Mouse (Mus musculus): ENCODE measurements around the gene Tti1.
"Not testable (repeated sequence)": the region's sequence is repeated elsewhere in the genome, so short reads cannot be mapped to it uniquely, and the experiment has no call there.

The Tti1 gene

DNA sequence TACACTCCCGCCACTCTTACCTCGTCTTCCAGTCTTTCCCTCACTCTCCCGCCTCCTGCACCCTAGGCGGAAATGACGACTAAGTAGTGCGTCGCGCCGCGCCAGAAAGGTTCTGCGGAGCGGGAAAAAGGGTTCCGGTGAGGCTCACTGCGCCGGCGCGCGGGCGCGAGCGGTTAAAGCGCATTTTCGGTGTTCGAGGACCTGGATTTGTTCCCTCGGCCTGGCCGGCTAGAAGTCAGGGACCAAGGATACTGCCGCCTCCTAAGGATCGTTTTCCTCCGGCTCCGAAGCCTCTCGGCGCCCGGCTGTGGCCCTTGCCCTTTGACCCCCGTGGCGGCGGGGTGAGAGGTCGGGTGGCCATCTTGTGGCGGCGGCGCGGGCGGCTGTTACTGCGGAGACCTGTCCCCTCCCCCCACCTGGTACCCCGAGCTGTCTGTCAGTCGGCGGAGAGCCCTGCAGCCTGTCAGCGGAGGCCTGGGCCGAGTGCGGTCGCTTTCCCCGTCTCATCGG, at the start of gene Tti1, which contains the start of gene Rprd1b:
Gene Tti1, minus strand, starts transcription at position 80 of the 510 bp plus-strand sequence.
Gene Rprd1b, plus strand, starts transcription at position 144 of the 510 bp plus-strand sequence.
- peak; percentile 92 for DNase-seq

GRCm38 (mm10) chr2:158077981-158078380, 49.7 kb upstream of the Tti1 start:
- no peak for DNase-seq

GRCm38 (mm10) chr2:158076690-158077089, 48.5 kb upstream of the Tti1 start:
- DNase-seq = no peak

DNA sequence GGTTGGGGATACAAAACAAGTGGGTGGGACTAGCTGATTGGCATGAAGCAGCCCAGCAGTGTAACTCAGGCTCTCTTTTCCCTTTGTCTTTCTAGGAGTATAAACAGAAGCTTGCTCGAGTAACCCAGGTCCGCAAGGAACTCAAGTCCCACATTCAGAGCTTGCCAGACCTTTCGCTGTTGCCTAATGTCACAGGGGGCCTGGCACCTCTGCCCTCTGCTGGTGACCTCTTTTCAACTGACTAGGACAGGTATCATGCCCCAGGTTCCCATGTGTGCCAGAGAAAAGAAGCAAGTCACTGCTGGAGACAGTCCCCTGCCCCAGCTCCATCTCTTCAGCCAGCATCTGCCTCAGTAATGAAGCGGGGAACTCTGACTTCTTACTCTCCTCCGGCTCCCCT, 46.6 kb upstream of the Tti1 start:
- no peak for DNase-seq

DNA sequence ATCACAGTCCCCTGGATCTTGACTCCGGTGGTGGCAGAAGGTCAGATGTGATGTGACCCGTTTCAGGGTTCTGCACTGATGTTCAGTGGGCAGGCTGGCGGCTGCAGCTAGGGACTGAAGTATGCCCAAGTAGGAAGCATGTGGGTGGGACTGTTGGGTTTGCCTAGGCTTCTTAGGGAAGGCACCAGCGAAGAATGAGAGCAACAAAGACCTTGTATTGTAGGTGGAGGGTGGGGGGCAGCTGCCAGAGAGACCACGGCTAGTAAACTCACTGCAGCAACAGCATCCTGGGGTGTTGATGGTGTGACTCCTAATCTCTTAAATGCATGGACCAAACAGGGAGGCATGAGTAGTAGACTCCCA, 43.4 kb upstream of the Tti1 start:
- DNase-seq = no peak

- DNase-seq = no peak
Measured at GRCm38 (mm10) chr2:158070885-158071632, 42.8 kb upstream of the Tti1 start.

GRCm38 (mm10) chr2:158068444-158068971, 40.3 kb upstream of the Tti1 start:
- no peak for DNase-seq

DNA sequence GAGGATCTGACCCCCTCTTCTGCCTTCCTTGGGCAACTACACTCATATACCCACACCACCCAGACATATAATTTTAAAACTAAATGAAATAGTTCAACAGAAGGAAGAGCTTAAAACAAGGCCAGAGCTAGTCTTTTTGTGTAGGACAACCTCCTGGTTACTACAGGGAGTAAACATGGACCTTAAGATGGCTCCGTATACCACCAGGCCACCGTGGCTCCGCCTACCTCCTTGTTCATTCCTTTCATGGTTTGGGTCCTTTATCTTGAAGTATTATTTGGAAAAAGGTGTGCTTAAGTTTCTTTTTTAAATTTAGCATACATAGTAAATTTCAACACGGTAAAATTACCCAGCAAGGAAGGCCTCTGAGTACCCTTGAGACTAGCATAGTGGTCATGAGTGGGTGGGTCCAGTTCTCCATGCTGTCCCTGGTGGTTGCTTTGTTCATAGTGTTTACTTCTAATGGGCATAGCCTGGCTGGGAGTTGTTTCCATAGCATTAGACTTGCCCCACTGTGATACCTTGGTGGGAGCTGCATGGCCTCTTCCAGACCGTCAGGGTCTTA, 39.1 kb upstream of the Tti1 start:
- no peak for DNase-seq

- DNase-seq = no peak
Measured at GRCm38 (mm10) chr2:158066456-158066855, 38.2 kb upstream of the Tti1 start.

DNA sequence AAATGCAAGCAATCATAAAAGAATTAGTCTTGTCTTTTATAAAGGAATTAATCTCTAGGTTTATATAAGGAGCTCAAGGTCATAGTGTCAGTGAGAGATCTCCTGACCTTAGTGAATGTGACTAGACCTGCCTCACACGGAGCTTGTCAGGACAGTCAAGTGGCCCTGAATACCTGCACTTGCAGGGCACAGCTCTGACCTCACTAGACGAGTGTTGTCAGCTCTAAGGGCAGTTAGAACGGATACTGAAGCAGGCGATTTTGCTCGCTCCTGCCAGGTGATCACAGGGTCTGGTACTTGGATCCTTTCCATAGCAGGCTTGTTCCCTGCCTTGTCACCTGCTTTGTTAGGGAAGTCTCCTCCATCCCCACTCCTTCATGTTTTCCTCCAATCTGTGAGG, 36.8 kb upstream of the Tti1 start:
- no peak for DNase-seq

GRCm38 (mm10) chr2:158064571-158065048, 36.4 kb upstream of the Tti1 start:
- peak; percentile 19 for DNase-seq

DNA sequence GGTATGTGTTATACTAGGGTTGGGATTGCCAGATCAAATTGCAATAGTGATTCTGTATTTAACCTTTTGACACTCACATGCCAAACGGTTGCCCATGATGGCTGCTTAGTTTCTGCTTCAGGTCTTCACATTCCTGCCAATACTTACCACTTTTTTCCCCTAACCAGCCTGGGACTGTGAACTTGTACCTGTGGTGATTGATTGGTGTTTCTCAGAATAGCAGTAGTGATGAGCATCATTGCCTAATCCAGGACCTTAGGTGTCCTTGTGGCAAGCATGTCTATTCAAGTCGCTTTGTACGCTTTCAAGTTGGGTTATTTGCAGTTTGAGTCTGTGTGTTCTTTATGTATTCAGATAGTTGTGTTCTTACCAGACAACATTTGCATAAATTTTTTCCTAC, 34.8 kb upstream of the Tti1 start:
- DNase-seq = no peak

- no peak for DNase-seq
Measured at GRCm38 (mm10) chr2:158059666-158060105, 31.5 kb upstream of the Tti1 start.

- DNase-seq = peak; percentile 71
Measured at GRCm38 (mm10) chr2:158058534-158058933, 30.3 kb upstream of the Tti1 start.

GRCm38 (mm10) chr2:158057030-158057429, 28.8 kb upstream of the Tti1 start:
- DNase-seq = no peak

GRCm38 (mm10) chr2:158055383-158055782, 27.1 kb upstream of the Tti1 start:
- DNase-seq = not testable (repeated sequence)

DNA sequence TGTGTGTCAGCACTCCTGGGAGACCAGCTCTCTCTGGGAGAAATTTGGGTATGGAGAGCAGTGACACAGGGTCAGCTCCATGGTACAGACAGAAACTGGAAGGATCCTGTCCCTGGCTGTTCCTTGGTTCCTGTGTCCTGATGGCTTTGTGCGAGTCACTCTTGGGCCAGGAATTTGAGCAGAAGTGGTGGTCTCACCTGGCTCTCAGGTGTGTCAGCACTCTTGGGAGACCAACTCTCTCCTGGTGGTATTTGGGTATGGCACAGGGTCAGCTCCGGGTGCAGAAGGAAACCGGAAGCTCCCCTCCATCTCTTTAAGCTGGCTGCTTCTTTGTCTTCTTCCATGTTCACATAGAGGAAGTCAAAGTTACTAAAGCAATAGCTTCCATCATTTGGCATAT, 26.4 kb upstream of the Tti1 start:
- DNase-seq = no peak

DNA sequence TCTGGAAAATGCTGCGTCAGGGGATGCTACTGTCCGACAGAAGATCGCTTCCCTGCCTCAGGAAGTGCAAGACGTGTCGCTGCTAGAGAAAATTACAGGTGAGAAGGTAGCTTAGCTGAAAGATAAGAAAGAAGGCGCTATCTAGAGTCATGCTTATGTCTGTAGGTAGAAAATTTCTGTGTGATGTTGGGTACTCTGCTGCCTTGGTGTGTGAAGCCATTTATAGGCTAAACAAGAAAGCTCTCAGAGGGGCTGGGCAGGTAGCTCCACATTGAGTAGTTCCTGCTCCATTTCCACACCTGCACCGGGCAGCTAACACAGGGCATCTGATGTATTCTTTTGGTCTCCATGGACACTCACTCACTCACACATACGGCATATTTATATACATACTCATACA, 21.9 kb upstream of the Tti1 start:
- DNase-seq = no peak

DNA sequence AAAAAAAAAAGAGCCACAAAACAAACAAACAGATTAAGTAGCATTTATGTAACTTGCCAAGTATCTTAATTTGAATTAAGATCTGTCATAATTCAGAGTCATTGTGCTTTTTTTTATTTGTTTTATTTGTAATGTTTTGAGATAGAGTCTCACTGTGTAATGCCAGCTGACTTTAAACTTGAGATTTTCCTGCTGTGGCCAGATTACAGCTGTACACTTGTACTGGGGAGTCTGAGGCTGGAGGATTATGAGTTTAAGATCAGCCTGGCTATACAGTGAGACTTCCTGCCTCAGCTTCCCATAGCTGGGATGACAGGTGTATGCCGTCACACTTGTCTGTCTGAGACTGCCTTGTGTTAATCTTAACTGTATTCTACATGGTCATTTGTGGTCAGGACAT, 20.5 kb upstream of the Tti1 start:
- no peak for DNase-seq

GRCm38 (mm10) chr2:158047903-158048302, 19.7 kb upstream of the Tti1 start:
- no peak for DNase-seq

DNA sequence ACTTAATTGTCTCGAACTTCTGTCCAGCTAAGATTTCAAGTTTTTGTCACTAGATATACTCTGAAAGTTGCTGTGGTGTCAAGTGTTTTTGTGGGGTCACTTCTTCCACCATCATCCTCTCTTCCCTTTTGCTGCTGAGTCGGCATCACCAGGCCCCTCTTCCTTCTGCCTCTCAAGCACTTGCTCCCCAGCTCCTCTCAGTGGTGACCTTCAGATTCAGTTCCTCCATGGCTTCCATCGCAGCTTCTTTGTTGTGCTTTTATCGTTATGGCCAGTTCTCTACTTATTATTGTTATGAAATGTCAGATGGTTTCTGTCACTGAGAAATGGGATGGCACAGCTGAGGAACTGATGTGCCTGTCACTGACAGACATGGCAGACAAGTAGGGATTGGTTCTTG, 18.0 kb upstream of the Tti1 start:
- no peak for DNase-seq

DNA sequence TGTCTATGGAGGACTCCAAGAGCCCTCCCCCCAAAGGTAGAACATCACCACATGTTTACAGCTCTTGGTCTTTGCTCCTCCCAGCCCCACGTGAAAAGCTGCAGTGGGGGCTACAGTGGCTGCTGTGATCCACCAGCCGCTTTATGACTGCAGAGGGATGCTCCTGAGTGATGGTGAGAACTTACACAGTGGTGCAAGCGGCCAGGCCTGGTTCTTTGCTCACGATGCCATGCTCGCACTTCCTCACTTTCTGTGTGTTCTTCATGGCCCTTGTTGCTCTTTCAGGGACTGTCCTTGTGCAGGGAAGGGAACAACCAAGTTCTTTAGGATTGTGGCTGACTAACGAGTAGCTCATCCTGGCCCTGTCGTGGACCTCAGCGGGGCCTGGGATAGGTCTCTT, 15.3 kb upstream of the Tti1 start:
- no peak for DNase-seq

GRCm38 (mm10) chr2:158040396-158040795, 12.2 kb upstream of the Tti1 start:
- DNase-seq = no peak

DNA sequence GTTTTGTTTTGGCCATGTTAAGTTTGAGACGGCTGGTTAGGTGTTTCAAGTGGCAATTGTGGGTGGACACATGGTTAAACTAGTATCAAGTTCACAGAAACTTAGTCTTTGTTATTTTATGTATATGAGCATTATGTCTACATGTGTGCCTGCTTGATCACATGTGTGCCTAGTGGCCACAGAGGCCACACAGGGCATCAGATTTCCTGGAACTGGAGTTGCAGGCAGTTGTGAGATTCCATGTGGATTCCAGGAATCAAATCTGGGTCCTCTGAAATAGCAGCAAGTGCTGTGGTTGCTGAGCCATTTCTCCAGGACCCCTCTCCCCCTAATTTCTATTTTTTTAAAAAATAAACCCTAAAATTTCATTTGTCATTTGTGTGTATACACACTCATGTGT, 11.4 kb upstream of the Tti1 start:
- no peak for DNase-seq

Measured in layer of hippocampus, adult 9-11 months (tissue).